8 mouse cellular contexts compared by ENCODE assay signal in genomic region chr6:70797581-70798251, GRCm38 (mm10). TPM values are rescaled to one million over a fixed set of nuclear protein-coding genes. Genes with fewer than 3 reads are reported as not detected.
DNase-seq lines count a peak whose midpoint lies in the region; ATAC-seq and TF ChIP-seq lines count a peak whose summit lies in the region.

No protein-coding gene starts in this region.

- ATAC-seq in embryonic facial prominence, embryonic 14.5 days (ENCODE audit: low read depth): no peak
- ATAC-seq in megakaryocyte-erythroid progenitor cell, adult 5-6 weeks (replicated peaks; ENCODE audit: low FRiP score, low TSS enrichment, poor library complexity, severe bottlenecking): peak; percentile 84

- WGBS in embryonic facial prominence, embryonic 14.5 days: 25% methylated on average over 9 of the region's 9 CpGs

- intact Hi-C loops in heart, postnatal 25 days (cut with DNase I): no loop called here

- H3K9ac ChIP-seq in embryonic facial prominence, embryonic 14.5 days (ENCODE audit: low read depth, low read length): no peak overlapping the region

- no peak overlapping the region for H3K4me2 ChIP-seq in embryonic facial prominence, embryonic 14.5 days (ENCODE audit: low read depth, low read length)

- H3K36me3 ChIP-seq in embryonic facial prominence, embryonic 14.5 days (ENCODE audit: control insufficient read depth, insufficient read depth, low read length): no peaks in the 10 kb centered on the region

- H3K4me1 ChIP-seq in embryonic facial prominence, embryonic 14.5 days (ENCODE audit: control insufficient read depth, insufficient read depth, low read length): peaks cover 3% of the 10 kb centered on the region

- no peak overlapping the region for H3K4me3 ChIP-seq in embryonic facial prominence, embryonic 14.5 days (ENCODE audit: low read depth, low read length)
- no peak overlapping the region for H3K4me3 ChIP-seq in layer of hippocampus, adult 2 months

- peak; percentile 63 to 77 for DNase-seq in heart, adult 18-20 months
- no peak for DNase-seq in heart, postnatal 25 days (ENCODE audit: low spot score)
- DNase-seq in adrenal gland, postnatal 25 days: peak; percentile 67
- DNase-seq in embryonic facial prominence, embryonic 14.5 days (ENCODE audit: low spot score): no peak
- DNase-seq in heart, postnatal 4 days: peak; percentile 76
- peak in 1 of 2 experiments; percentile 62 for DNase-seq in layer of hippocampus, adult 2 months (ENCODE audit: low spot score in 2 of 2)
- peak; percentile 75 to 78 for DNase-seq in spleen, postnatal 36 days (ENCODE audit: low spot score in 2 of 2)

- peak overlapping the region; percentile 46 for H3K27ac ChIP-seq in embryonic facial prominence, embryonic 14.5 days (replicated peaks; ENCODE audit: low read depth, low read length)
- no peak overlapping the region for H3K27ac ChIP-seq in layer of hippocampus, adult 2 months

- no peaks in the 10 kb centered on the region for H3K27me3 ChIP-seq in embryonic facial prominence, embryonic 14.5 days (replicated peaks; ENCODE audit: control insufficient read depth, insufficient read depth, low read length)

- H3K9me3 ChIP-seq in embryonic facial prominence, embryonic 14.5 days (ENCODE audit: control insufficient read depth, low read length): no peaks in the 10 kb centered on the region

- TF ChIP-seq CTCF in layer of hippocampus, adult 2 months (conservative IDR thresholded peaks at IDR 0.05): peak; percentile 87

RNA-seq across cellular contexts. Expression of gene Rpia, which starts 5.7 kb away (rescaled TPM):
- total RNA-seq in heart, adult 18-20 months (2021): 10 to 100 TPM; 13.2 to 15.5 TPM
- 10 to 100 TPM; 11.3 to 13.9 TPM for total RNA-seq in heart, postnatal 25 days (2021)
- total RNA-seq in adrenal gland, postnatal 25 days (2021): 22.0 and 26.2 TPM in 2 replicates
- 3.0 and 3.3 TPM in 2 replicates for polyA plus RNA-seq in embryonic facial prominence, embryonic 14.5 days (2014; fragmentation: Nextera tagmentation; extraction: Ambion mirVana)
- total RNA-seq in heart, postnatal 4 days (2021): 1 to 10 TPM; 8.1 to 8.8 TPM
- total RNA-seq in layer of hippocampus, adult 2 months (2021): 10 to 100 TPM; 11.2 to 12.5 TPM
- total RNA-seq in megakaryocyte-erythroid progenitor cell, adult 5-6 weeks (2014; fragmentation: Nextera tagmentation): 127 and 143 TPM in 2 replicates
- total RNA-seq in megakaryocyte-erythroid progenitor cell, adult 5-6 weeks (2017): 247 and 276 TPM in 2 replicates

RNA-seq across cellular contexts. Expression of gene Eif2ak3, which starts 46.6 kb away (rescaled TPM):
- 1 to 10 TPM; 6.9 to 7.5 TPM for total RNA-seq in heart, adult 18-20 months (2021)
- total RNA-seq in heart, postnatal 25 days (2021): 1 to 10 TPM; 7.9 to 9.3 TPM
- total RNA-seq in adrenal gland, postnatal 25 days (2021): 19.1 and 22.6 TPM in 2 replicates
- 13.0 and 15.9 TPM in 2 replicates for polyA plus RNA-seq in embryonic facial prominence, embryonic 14.5 days (2014; fragmentation: Nextera tagmentation; extraction: Ambion mirVana)
- total RNA-seq in heart, postnatal 4 days (2021): 10 to 100 TPM; 12.6 to 13.7 TPM
- 10 to 100 TPM; 19.5 to 21.8 TPM for total RNA-seq in layer of hippocampus, adult 2 months (2021)
- 11.2 and 13.5 TPM in 2 replicates for total RNA-seq in megakaryocyte-erythroid progenitor cell, adult 5-6 weeks (2014; fragmentation: Nextera tagmentation)
- 11.2 and 11.6 TPM in 2 replicates for total RNA-seq in megakaryocyte-erythroid progenitor cell, adult 5-6 weeks (2017)

Comparison
In these comparisons a context has a peak if more than half of its experiments do, and no peak if none do; other contexts are left out.
1. DNase-seq: peak in heart, adult 18-20 months (2 of 2), adrenal gland, postnatal 25 days (single experiment), heart, postnatal 4 days (single experiment) and spleen, postnatal 36 days (2 of 2); none in heart, postnatal 25 days (single experiment) and embryonic facial prominence, embryonic 14.5 days (single experiment).